Mouse (Mus musculus) erythroblast, embryonic 14.5 days (primary cell): ENCODE results near the gene Sox10. TPM values are rescaled to one million over a fixed set of nuclear protein-coding genes. Genes with fewer than 3 reads are reported as not detected.

Experiments
- H3K27me3 ChIP-seq: 2 replicates; pipeline ENCODE4 v1.6.1; 2012; ENCODE audit warnings: inconsistent platforms; ENCODE audit not compliant: control insufficient read depth
- H3K36me3 ChIP-seq: 2 replicates; pipeline ENCODE4 v1.6.1; 2012; ENCODE audit warnings: mild to moderate bottlenecking, inconsistent platforms; ENCODE audit not compliant: control insufficient read depth
- H3K4me1 ChIP-seq: 2 replicates; pipeline ENCODE4 v1.6.1; 2012; ENCODE audit warnings: inconsistent platforms; ENCODE audit not compliant: control insufficient read depth
- H3K4me3 ChIP-seq: replicated peaks from 2 replicates; pipeline ENCODE3; 2012; ENCODE audit warnings: moderate library complexity, mild to moderate bottlenecking, inconsistent platforms
- H3K9me3 ChIP-seq: 2 replicates; pipeline ENCODE4 v1.6.1; 2012; ENCODE audit warnings: low read length, inconsistent platforms, mixed read lengths; ENCODE audit not compliant: control insufficient read depth
- GATA1 ChIP-seq: IDR thresholded peaks from 2 replicates; pipeline ENCODE4 v1.6.1; 2012; ENCODE audit warnings: low read length, inconsistent platforms, mixed read lengths
- TAL1 ChIP-seq: IDR thresholded peaks from 3 replicates; pipeline ENCODE4 v1.6.1; 2012; ENCODE audit warnings: low read length, inconsistent platforms, mixed read lengths
- polyA plus RNA-seq: library from polyadenylated mRNA; stranded (reverse); fragments of >175 nt; gene quantifications from 2 replicates; pipeline ENCODE4 v1.2.3, GENCODE M21; 2012

The Sox10 gene
- polyA plus RNA-seq, 1 experiment = not detected

DNA sequence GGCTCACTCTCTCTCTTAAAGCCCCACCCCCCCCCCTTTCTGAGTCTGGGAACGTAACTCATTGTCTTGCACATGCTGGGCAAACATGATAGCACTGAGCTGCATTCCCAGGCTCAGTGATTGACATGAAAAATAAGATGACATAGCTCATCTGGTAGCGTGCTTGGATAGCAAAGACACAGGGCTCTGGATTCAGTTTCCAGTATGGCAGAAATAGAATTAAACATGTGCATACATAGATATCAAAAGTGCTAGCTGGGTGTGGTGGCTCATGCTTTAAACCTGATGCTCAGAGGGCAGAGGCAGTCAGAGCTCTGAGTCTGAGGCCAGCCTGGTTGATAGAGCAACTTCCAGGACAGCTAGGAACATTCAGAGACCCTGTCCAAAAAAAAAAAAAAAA lies 59.2 kb downstream of the Sox10 start:
- Histone ChIP-seq H3K27me3 (peaks cover 27% of the 10 kb centered on the region), H3K4me1 (peaks cover 47% of the 10 kb centered on the region), H3K36me3 (no peaks in the 10 kb centered on the region), H3K9me3 (no peaks in the 10 kb centered on the region), H3K4me3 (no peak overlapping the region)
- TF ChIP-seq GATA1 (no peak), TAL1 (no peak)

Other genes with a start within 250 kb of the Sox10 start
- gene Lgals1, start 238.5 kb downstream of the Sox10 start, polyA plus RNA-seq = 121 and 168 TPM in 2 replicates
- 3.9 and 5.4 TPM in 2 replicates for gene Nol12, start 230.3 kb downstream of the Sox10 start, polyA plus RNA-seq
- gene Triobp, start 217.5 kb downstream of the Sox10 start, polyA plus RNA-seq = 19.1 and 20.3 TPM in 2 replicates
- gene H1f0, start 136.8 kb downstream of the Sox10 start, polyA plus RNA-seq = 15.5 and 19.5 TPM in 2 replicates
- 0.06 TPM in 1 of 2 replicates, not detected in the other for gene Galr3, start 123.4 kb downstream of the Sox10 start, polyA plus RNA-seq
- 13.6 and 25.2 TPM in 2 replicates for gene Ankrd54, start 102.3 kb downstream of the Sox10 start, polyA plus RNA-seq
- 1.8 and 3.6 TPM in 2 replicates for gene Eif3l, start 90.1 kb downstream of the Sox10 start, polyA plus RNA-seq
- 0.05 and 0.09 TPM in 2 replicates for gene Micall1, start 56.3 kb downstream of the Sox10 start, polyA plus RNA-seq
- 13.8 and 15.3 TPM in 2 replicates for gene Polr2f, start 24.2 kb downstream of the Sox10 start, polyA plus RNA-seq
- gene 1700088E04Rik, start 24.0 kb downstream of the Sox10 start, polyA plus RNA-seq = not detected in 2 replicates
- 0.76 and 0.91 TPM in 2 replicates for gene Pick1, start 63.9 kb upstream of the Sox10 start, polyA plus RNA-seq
- not detected in 2 replicates for gene Gm49486, start 64.2 kb upstream of the Sox10 start, polyA plus RNA-seq
- gene Slc16a8, start 89.5 kb upstream of the Sox10 start, polyA plus RNA-seq = not detected in 2 replicates
- gene Baiap2l2, start 120.3 kb upstream of the Sox10 start, polyA plus RNA-seq = not detected in 2 replicates
- 2.6 and 2.7 TPM in 2 replicates for gene Pla2g6, start 163.2 kb upstream of the Sox10 start, polyA plus RNA-seq
- 0.30 and 0.55 TPM in 2 replicates for gene Maff, start 181.4 kb upstream of the Sox10 start, polyA plus RNA-seq
- 0.44 and 0.51 TPM in 2 replicates for gene Tmem184b, start 238.3 kb upstream of the Sox10 start, polyA plus RNA-seq